ENCODE assay signal across 9 mouse cellular contexts in genomic region chr2:5577399-5578129, GRCm38 (mm10).
DNase-seq lines count a peak whose midpoint lies in the region; ATAC-seq and TF ChIP-seq lines count a peak whose summit lies in the region.
"Had no signal": no experiment of that assay in that cellular context is flagged by ENCODE, and none has a peak within 500 bp of the region (broad histone marks: within the 10 kb centered on the region; RNA-seq: fewer than 3 reads in every experiment).

No protein-coding gene starts in this region.

- H3K4me1 ChIP-seq in heart, embryonic 10.5 days = peaks cover 10% of the 10 kb centered on the region
- H3K4me1 ChIP-seq in intestine, embryonic 15.5 days (replicated peaks) = peaks cover 16% of the 10 kb centered on the region
- H3K4me1 ChIP-seq in midbrain, postnatal 0 days (ENCODE audit: insufficient read depth, low read length) = 0 out of 2 replicates have a peak, but pooled peaks cover 3% of the 10 kb centered on the region

- H3K4me2 ChIP-seq in intestine, embryonic 15.5 days (replicated peaks) = no peak overlapping the region
- H3K4me2 ChIP-seq in midbrain, postnatal 0 days (ENCODE audit: low read depth, low read length, poor library complexity, severe bottlenecking) = no peak overlapping the region

- H3K36me3 ChIP-seq in heart, embryonic 10.5 days = no peaks in the 10 kb centered on the region
- H3K36me3 ChIP-seq in intestine, embryonic 15.5 days = no peaks in the 10 kb centered on the region
- H3K36me3 ChIP-seq in midbrain, postnatal 0 days (ENCODE audit: insufficient read depth, low read length) = no peaks in the 10 kb centered on the region

- H3K27ac ChIP-seq in heart, embryonic 10.5 days = peak overlapping the region; percentile 39; the same call in 1 of the 2 replicates
- peak overlapping the region; percentile 28; the same call in 1 of the 2 replicates for H3K27ac ChIP-seq in intestine, embryonic 15.5 days
- no peak overlapping the region for H3K27ac ChIP-seq in midbrain, postnatal 0 days (ENCODE audit: low read depth, low read length)

- TF ChIP-seq CTCF in midbrain, postnatal 0 days (IDR thresholded peaks at IDR 0.05) = no peak

- no peaks in the 10 kb centered on the region for H3K9me3 ChIP-seq in heart, embryonic 10.5 days
- H3K9me3 ChIP-seq in intestine, embryonic 15.5 days = no peaks in the 10 kb centered on the region
- H3K9me3 ChIP-seq in midbrain, postnatal 0 days (ENCODE audit: low read length) = no peaks in the 10 kb centered on the region

- H3K9ac ChIP-seq in intestine, embryonic 15.5 days = no peak overlapping the region
- H3K9ac ChIP-seq in midbrain, postnatal 0 days (replicated peaks; ENCODE audit: low read length, poor library complexity, severe bottlenecking) = no peak overlapping the region

- H3K27me3 ChIP-seq in heart, embryonic 10.5 days (ENCODE audit: insufficient read depth, poor library complexity, severe bottlenecking) = no peaks in the 10 kb centered on the region
- H3K27me3 ChIP-seq in intestine, embryonic 15.5 days (replicated peaks) = no peaks in the 10 kb centered on the region
- no peaks in the 10 kb centered on the region for H3K27me3 ChIP-seq in midbrain, postnatal 0 days (ENCODE audit: insufficient read depth, low read length)

- ATAC-seq in intestine, embryonic 15.5 days = peak; percentile 31
- peak; percentile 47; the same call in 1 of the 2 replicates for ATAC-seq in midbrain, postnatal 0 days (ENCODE audit: low FRiP score)

- intact Hi-C loops in heart, postnatal 36 days (cut with DNase I) = no loop called here
- intact Hi-C loops in gastrocnemius, postnatal 36 days (cut with DNase I) = no loop called here

- no peak overlapping the region for H3K4me3 ChIP-seq in heart, embryonic 10.5 days
- no peak overlapping the region for H3K4me3 ChIP-seq in intestine, embryonic 15.5 days (replicated peaks)
- no peak overlapping the region for H3K4me3 ChIP-seq in midbrain, postnatal 0 days (ENCODE audit: low read depth, low read length)
- H3K4me3 ChIP-seq: myocyte had no signal

- DNase-seq in heart, embryonic 10.5 days (ENCODE audit: low spot score) = no peak
- DNase-seq in heart, postnatal 36 days = no peak
- peak; percentile 71 to 76 for DNase-seq in cerebellum, postnatal 14 days
- peak; percentile 91 for DNase-seq in midbrain, postnatal 0 days (ENCODE audit: low spot score)
- DNase-seq in B cell, adult 2 months = no peak
- DNase-seq in gastrocnemius, postnatal 36 days = no peak
- no peak for DNase-seq in right cerebral cortex, postnatal 36 days (ENCODE audit: low spot score in 2 of 2)

- 60% methylated on average over 9 of the region's 9 CpGs for WGBS in heart, embryonic 10.5 days
- 56% methylated on average over 9 of the region's 9 CpGs for WGBS in intestine, embryonic 15.5 days
- WGBS in midbrain, postnatal 0 days = 45% methylated on average over 9 of the region's 9 CpGs

Comparison
In these comparisons a context has a peak if more than half of its experiments do, and no peak if none do; other contexts are left out.
1. DNase-seq: peak in cerebellum, postnatal 14 days (2 of 2) and midbrain, postnatal 0 days (single experiment); none in heart, embryonic 10.5 days (single experiment), heart, postnatal 36 days (0 of 2), B cell, adult 2 months (0 of 2), gastrocnemius, postnatal 36 days (0 of 2) and right cerebral cortex, postnatal 36 days (0 of 2).